Mouse (Mus musculus) neutrophil, adult 5-6 weeks (primary cell): ENCODE measurements at regions not wholly inside any gene's neighbourhood (a gene's known extent, or its start where the extent isn't known, plus 50 kb on each side); places are given as distances from the start of the nearest gene placed in this dataset.

Experiments
- ATAC-seq: fragments of 151-379, 151-347 bp; 2 replicates; pipeline ENCODE4 v1.8.0; 2017; ENCODE audit warnings: mild to moderate bottlenecking, moderate TSS enrichment; ENCODE audit not compliant: insufficient number of reproducible peaks, poor library complexity, low FRiP score, severe bottlenecking; ENCODE audit errors: extremely low read depth

- ATAC-seq = no peak
Observed at GRCm38 (mm10) chr1:169439621-169440020, 91.6 kb downstream of the Nuf2 start.

- ATAC-seq = no peak
Observed at GRCm38 (mm10) chr1:169438006-169438405, 93.3 kb downstream of the Nuf2 start.

GRCm38 (mm10) chr1:169422408-169422807, 108.9 kb downstream of the Nuf2 start:
- no peak for ATAC-seq

- no peak for ATAC-seq
Observed at GRCm38 (mm10) chr1:169421671-169422070, 109.6 kb downstream of the Nuf2 start.

- no peak for ATAC-seq
Observed at GRCm38 (mm10) chr1:169418665-169419045, 112.6 kb downstream of the Nuf2 start.

GRCm38 (mm10) chr1:169417979-169418664, 113.1 kb downstream of the Nuf2 start:
- ATAC-seq = no peak

- no peak for ATAC-seq
Observed at GRCm38 (mm10) chr1:169416701-169417100, 114.6 kb downstream of the Nuf2 start.

GRCm38 (mm10) chr1:169408120-169408519, 123.1 kb downstream of the Nuf2 start:
- ATAC-seq = no peak

- no peak for ATAC-seq
Observed at GRCm38 (mm10) chr1:169400841-169401240, 130.4 kb downstream of the Nuf2 start.

- ATAC-seq = no peak
Observed at GRCm38 (mm10) chr1:169397371-169397770, 133.9 kb downstream of the Nuf2 start.

GRCm38 (mm10) chr1:169387056-169387455, 144.2 kb downstream of the Nuf2 start:
- ATAC-seq = no peak

GRCm38 (mm10) chr1:169385740-169386424, 145.4 kb downstream of the Nuf2 start:
- no peak for ATAC-seq

- ATAC-seq = no peak
Observed at GRCm38 (mm10) chr1:169374686-169375085, 156.6 kb downstream of the Nuf2 start.

GRCm38 (mm10) chr1:169368758-169369157, 162.5 kb downstream of the Nuf2 start:
- ATAC-seq = no peak

GRCm38 (mm10) chr1:169367772-169368501, 163.3 kb downstream of the Nuf2 start:
- no peak for ATAC-seq

GRCm38 (mm10) chr1:169367316-169367715, 163.9 kb downstream of the Nuf2 start:
- ATAC-seq = no peak

- ATAC-seq = no peak
Observed at GRCm38 (mm10) chr1:169362564-169362963, 168.7 kb downstream of the Nuf2 start.

GRCm38 (mm10) chr1:169357652-169358241, 173.5 kb downstream of the Nuf2 start:
- no peak for ATAC-seq

GRCm38 (mm10) chr1:169354021-169354420, 177.2 kb downstream of the Nuf2 start:
- ATAC-seq = no peak

- no peak for ATAC-seq
Observed at GRCm38 (mm10) chr1:169347692-169348091, 183.6 kb downstream of the Nuf2 start.
